ENCODE assay signal across 9 mouse cellular contexts in genomic region chr2:118763469-118763868, GRCm38 (mm10). TPM values are rescaled to one million over a fixed set of nuclear protein-coding genes. Genes with fewer than 3 reads are reported as not detected.
DNase-seq lines count a peak whose midpoint lies in the region; ATAC-seq and TF ChIP-seq lines count a peak whose summit lies in the region.
"Had no signal": no experiment of that assay in that cellular context is flagged by ENCODE, and none has a peak within 500 bp of the region (broad histone marks: within the 10 kb centered on the region; RNA-seq: fewer than 3 reads in every experiment).

No protein-coding gene starts in this region.

- 0 out of 2 replicates have a peak overlapping the region, but pooled peaks have one; percentile 93 for H3K27ac ChIP-seq in embryonic facial prominence, embryonic 12.5 days
- H3K27ac ChIP-seq in embryonic facial prominence, embryonic 10.5 days (replicated peaks), result no peak overlapping the region
- H3K27ac ChIP-seq in heart, adult 2 months, result peak overlapping the region; percentile 92
- H3K27ac ChIP-seq in midbrain, embryonic 14.5 days (replicated peaks; ENCODE audit: low read depth, low read length), result peak overlapping the region; percentile 95

- no peaks in the 10 kb centered on the region for H3K9me3 ChIP-seq in embryonic facial prominence, embryonic 12.5 days
- no peaks in the 10 kb centered on the region for H3K9me3 ChIP-seq in embryonic facial prominence, embryonic 10.5 days
- no peaks in the 10 kb centered on the region for H3K9me3 ChIP-seq in midbrain, embryonic 14.5 days (ENCODE audit: control insufficient read depth, low read length)

- DNase-seq in embryonic facial prominence, embryonic 10.5 days (ENCODE audit: low spot score), result no peak
- peak; percentile 62 to 68 for DNase-seq in heart, adult 2 months
- peak; percentile 48 for DNase-seq in kidney, postnatal 10 days
- DNase-seq in midbrain, embryonic 14.5 days, result no peak
- no peak for DNase-seq in c-Kit-positive CD71-positive TER-119-positive erythroid progenitor cells, embryonic 14.5 days (ENCODE audit: low spot score)
- DNase-seq in natural killer cell, adult 2 months (ENCODE audit: low spot score in 2 of 2), result no peak

- peaks cover 41% of the 10 kb centered on the region for H3K79me2 ChIP-seq in C2C12 (ENCODE audit: control insufficient read depth, insufficient read depth)
- no peaks in the 10 kb centered on the region for H3K79me2 ChIP-seq in heart, adult 2 months (replicated peaks; ENCODE audit: control insufficient read depth, insufficient read depth, low read length)

- peak; percentile 63; the same call in 1 of the 2 replicates for TF ChIP-seq EP300 in heart, adult 2 months (IDR thresholded peaks at IDR 0.05; ENCODE audit: insufficient read depth, low read depth, low read length)

- H3K79me3 ChIP-seq in C2C12 (ENCODE audit: low read depth), result peaks cover 10% of the 10 kb centered on the region

- H3K9ac ChIP-seq in embryonic facial prominence, embryonic 12.5 days, result no peak overlapping the region
- peak overlapping the region; percentile 84 for H3K9ac ChIP-seq in heart, adult 2 months (ENCODE audit: low read depth, low read length)
- no peak overlapping the region for H3K9ac ChIP-seq in midbrain, embryonic 14.5 days (replicated peaks; ENCODE audit: low read length)

- 71% methylated on average over 7 of the region's 7 CpGs for WGBS in embryonic facial prominence, embryonic 12.5 days
- 66% methylated on average over 7 of the region's 7 CpGs for WGBS in embryonic facial prominence, embryonic 10.5 days
- 51% methylated on average over 7 of the region's 7 CpGs for WGBS in heart, adult 2 months
- WGBS in midbrain, embryonic 14.5 days, result 59% methylated on average over 7 of the region's 7 CpGs

- no peaks in the 10 kb centered on the region for H3K36me3 ChIP-seq in embryonic facial prominence, embryonic 12.5 days
- H3K36me3 ChIP-seq in embryonic facial prominence, embryonic 10.5 days (replicated peaks), result no peaks in the 10 kb centered on the region
- H3K36me3 ChIP-seq in C2C12 (ENCODE audit: control insufficient read depth, insufficient read depth), result peaks cover 21% of the 10 kb centered on the region
- H3K36me3 ChIP-seq in heart, adult 2 months (ENCODE audit: control insufficient read depth, insufficient read depth, low read length), result peaks cover 3% of the 10 kb centered on the region; the same call in 1 of the 2 replicates
- no peaks in the 10 kb centered on the region for H3K36me3 ChIP-seq in midbrain, embryonic 14.5 days (ENCODE audit: control insufficient read depth, insufficient read depth, low read length)

- peak; percentile 44; the same call in 1 of the 2 replicates for TF ChIP-seq POLR2A in heart, adult 2 months (IDR thresholded peaks at IDR 0.05; ENCODE audit: insufficient read depth, low read depth, low read length)

- H3K27me3 ChIP-seq in embryonic facial prominence, embryonic 12.5 days, result peaks cover 17% of the 10 kb centered on the region
- H3K27me3 ChIP-seq in embryonic facial prominence, embryonic 10.5 days (replicated peaks; ENCODE audit: low read depth, poor library complexity, severe bottlenecking), result peaks cover 60% of the 10 kb centered on the region
- H3K27me3 ChIP-seq in C2C12 (ENCODE audit: control insufficient read depth, insufficient read depth, insufficient read length), result no peaks in the 10 kb centered on the region
- no peaks in the 10 kb centered on the region for H3K27me3 ChIP-seq in heart, adult 2 months (ENCODE audit: control insufficient read depth, insufficient read depth, low read length)
- H3K27me3 ChIP-seq in midbrain, embryonic 14.5 days (ENCODE audit: control insufficient read depth, insufficient read depth, low read length), result no peaks in the 10 kb centered on the region

- H3ac ChIP-seq in C2C12 (ENCODE audit: control insufficient read depth, insufficient read length, low read depth), result peak overlapping the region; percentile 21

- ATAC-seq in embryonic facial prominence, embryonic 12.5 days (ENCODE audit: insufficient number of reproducible peaks, insufficient read depth, low FRiP score, low TSS enrichment), result no peak
- no peak for ATAC-seq in midbrain, embryonic 14.5 days (ENCODE audit: low FRiP score, low TSS enrichment)

- H3K4me1 ChIP-seq in embryonic facial prominence, embryonic 12.5 days, result peaks cover 34% of the 10 kb centered on the region
- H3K4me1 ChIP-seq in embryonic facial prominence, embryonic 10.5 days, result peaks cover 34% of the 10 kb centered on the region
- peaks cover 19% of the 10 kb centered on the region for H3K4me1 ChIP-seq in heart, adult 2 months (ENCODE audit: control insufficient read depth, insufficient read depth, low read length)
- peaks cover 26% of the 10 kb centered on the region for H3K4me1 ChIP-seq in midbrain, embryonic 14.5 days (ENCODE audit: control insufficient read depth, insufficient read depth, low read length)

- H3K4me3 ChIP-seq in embryonic facial prominence, embryonic 12.5 days, result no peak overlapping the region
- no peak overlapping the region for H3K4me3 ChIP-seq in embryonic facial prominence, embryonic 10.5 days
- no peak overlapping the region for H3K4me3 ChIP-seq in C2C12 (ENCODE audit: insufficient read depth, poor library complexity, severe bottlenecking)
- H3K4me3 ChIP-seq in heart, adult 2 months, result no peak overlapping the region
- H3K4me3 ChIP-seq in midbrain, embryonic 14.5 days (replicated peaks; ENCODE audit: low read depth, low read length), result no peak overlapping the region

- intact Hi-C loops in heart, adult 2 months (cut with DNase I), result loop anchor here (5.0 to 10.0 kb wide), 2 partner anchors 99 to 421 kb away; partner anchors contain the start of gene Ivd

- TF ChIP-seq CTCF in C2C12 (IDR thresholded peaks at IDR 0.05; ENCODE audit: control insufficient read depth, insufficient read depth, insufficient read length), result no peak
- no peak for TF ChIP-seq CTCF in heart, adult 2 months (IDR thresholded peaks at IDR 0.05)

- no peak overlapping the region for H3K4me2 ChIP-seq in embryonic facial prominence, embryonic 12.5 days (replicated peaks)
- no peak overlapping the region for H3K4me2 ChIP-seq in midbrain, embryonic 14.5 days (ENCODE audit: low read length)

TF ChIP-seq in C2C12, 6 proteins besides CTCF, POLR2A, EP300 and RAD21:
- TF ChIP-seq USF1 (IDR thresholded peaks at IDR 0.05; ENCODE audit: low read depth), result no peak
- TF ChIP-seq FOSL1 (IDR thresholded peaks at IDR 0.05; ENCODE audit: insufficient read depth, low read length, poor library complexity, severe bottlenecking), result peak; percentile 53
- no peak for TF ChIP-seq MYOG (IDR thresholded peaks at IDR 0.05; ENCODE audit: control insufficient read depth, extremely low read depth, insufficient read length)
- no peak for TF ChIP-seq MYOD1 (IDR thresholded peaks at IDR 0.05; ENCODE audit: control insufficient read depth, insufficient read length, low read depth)

RNA-seq across cellular contexts. Expression of gene Ccdc9b, which starts 1.0 kb away (rescaled TPM):
- 1.3 and 1.5 TPM in 2 replicates for polyA plus RNA-seq in embryonic facial prominence, embryonic 12.5 days (2016; fragmentation: Nextera tagmentation; extraction: Ambion mirVana)
- 0.29 and 0.41 TPM in 2 replicates for polyA plus RNA-seq in embryonic facial prominence, embryonic 10.5 days (2016; fragmentation: Nextera tagmentation; extraction: Ambion mirVana)
- polyA plus RNA-seq in C2C12 (2012; fragmentation: generic; extraction: Trizol), result 9.3 TPM
- 10 to 100 TPM; 24.3 to 26.4 TPM for total RNA-seq in heart, adult 2 months (2021)
- 15.1 and 21.7 TPM in 2 replicates for polyA plus RNA-seq in heart, adult 2 months (2012; rRNA removed)
- polyA plus RNA-seq in midbrain, embryonic 14.5 days (2014; fragmentation: Nextera tagmentation; extraction: Ambion mirVana), result 0.59 and 0.73 TPM in 2 replicates

RNA-seq across cellular contexts. Expression of gene Phgr1, which starts 9.1 kb away (rescaled TPM):
- polyA plus RNA-seq in embryonic facial prominence, embryonic 12.5 days (2016; fragmentation: Nextera tagmentation; extraction: Ambion mirVana), result not detected in 2 replicates
- not detected in 2 replicates for polyA plus RNA-seq in embryonic facial prominence, embryonic 10.5 days (2016; fragmentation: Nextera tagmentation; extraction: Ambion mirVana)
- not detected for polyA plus RNA-seq in C2C12 (2012; fragmentation: generic; extraction: Trizol)
- not detected for total RNA-seq in heart, adult 2 months (2021)
- not detected in 2 replicates for polyA plus RNA-seq in heart, adult 2 months (2012; rRNA removed)
- not detected in 2 replicates for polyA plus RNA-seq in midbrain, embryonic 14.5 days (2014; fragmentation: Nextera tagmentation; extraction: Ambion mirVana)
- polyA plus RNA-seq: neural tube, embryonic 11.5 days had no signal

RNA-seq across cellular contexts. Expression of gene Disp2, which starts 16.1 kb away (rescaled TPM):
- polyA plus RNA-seq in embryonic facial prominence, embryonic 12.5 days (2016; fragmentation: Nextera tagmentation; extraction: Ambion mirVana), result 1.3 and 1.6 TPM in 2 replicates
- polyA plus RNA-seq in embryonic facial prominence, embryonic 10.5 days (2016; fragmentation: Nextera tagmentation; extraction: Ambion mirVana), result 1.2 and 1.4 TPM in 2 replicates
- polyA plus RNA-seq in C2C12 (2012; fragmentation: generic; extraction: Trizol), result 0.05 TPM
- under 1 TPM in 1 of 2 experiments, not detected in 1; 0.11 TPM for total RNA-seq in heart, adult 2 months (2021)
- 0.39 and 0.53 TPM in 2 replicates for polyA plus RNA-seq in heart, adult 2 months (2012; rRNA removed)
- polyA plus RNA-seq in midbrain, embryonic 14.5 days (2014; fragmentation: Nextera tagmentation; extraction: Ambion mirVana), result 49.8 and 50.4 TPM in 2 replicates

RNA-seq across cellular contexts. Expression of gene Inafm2, which starts 17.9 kb away (rescaled TPM):
- 16.5 and 17.9 TPM in 2 replicates for polyA plus RNA-seq in embryonic facial prominence, embryonic 12.5 days (2016; fragmentation: Nextera tagmentation; extraction: Ambion mirVana)
- polyA plus RNA-seq in embryonic facial prominence, embryonic 10.5 days (2016; fragmentation: Nextera tagmentation; extraction: Ambion mirVana), result 15.8 and 16.8 TPM in 2 replicates
- 10.3 TPM for polyA plus RNA-seq in C2C12 (2012; fragmentation: generic; extraction: Trizol)
- total RNA-seq in heart, adult 2 months (2021), result 10 to 100 TPM; 31.8 to 34.9 TPM
- 8.8 and 16.3 TPM in 2 replicates for polyA plus RNA-seq in heart, adult 2 months (2012; rRNA removed)
- polyA plus RNA-seq in midbrain, embryonic 14.5 days (2014; fragmentation: Nextera tagmentation; extraction: Ambion mirVana), result 25.2 and 30.8 TPM in 2 replicates

RNA-seq across cellular contexts. Expression of gene Plcb2, which starts 35.2 kb away (rescaled TPM):
- 0.38 and 0.47 TPM in 2 replicates for polyA plus RNA-seq in embryonic facial prominence, embryonic 12.5 days (2016; fragmentation: Nextera tagmentation; extraction: Ambion mirVana)
- 0.41 and 0.44 TPM in 2 replicates for polyA plus RNA-seq in embryonic facial prominence, embryonic 10.5 days (2016; fragmentation: Nextera tagmentation; extraction: Ambion mirVana)
- not detected for polyA plus RNA-seq in C2C12 (2012; fragmentation: generic; extraction: Trizol)
- total RNA-seq in heart, adult 2 months (2021), result 1 to 10 TPM; 2.5 to 2.6 TPM
- polyA plus RNA-seq in heart, adult 2 months (2012; rRNA removed), result 2.4 and 2.7 TPM in 2 replicates
- 0.40 and 0.74 TPM in 2 replicates for polyA plus RNA-seq in midbrain, embryonic 14.5 days (2014; fragmentation: Nextera tagmentation; extraction: Ambion mirVana)

Comparison
In these comparisons a context has a peak if more than half of its experiments do, and no peak if none do; other contexts are left out.
1. DNase-seq: peak in heart, adult 2 months (2 of 2) and kidney, postnatal 10 days (single experiment); none in embryonic facial prominence, embryonic 10.5 days (single experiment), midbrain, embryonic 14.5 days (single experiment), c-Kit-positive CD71-positive TER-119-positive erythroid progenitor cells, embryonic 14.5 days (single experiment) and natural killer cell, adult 2 months (0 of 2).
2. RNA of gene Disp2, which starts 16.1 kb away (polyA plus RNA-seq): 49.8 to 50.4 TPM in midbrain, embryonic 14.5 days; 1.3 to 1.6 TPM in embryonic facial prominence, embryonic 12.5 days, 1.2 to 1.4 TPM in embryonic facial prominence, embryonic 10.5 days, 0.39 to 0.53 TPM in heart, adult 2 months and 0.05 TPM in C2C12 (single experiment); every median in the first group is over 10 times any median in the second.